Mouse (Mus musculus) embryo, embryonic 11.5 days (tissue): Measurements from ENCODE around the gene Atp6v1e1.
"Not testable (repeated sequence)": the region's sequence is repeated elsewhere in the genome, so short reads cannot be mapped to it uniquely, and the experiment has no call there.

ENCODE experiments used
- DNase-seq: peaks from one replicate; pipeline ENCODE4 v3.0.0-alpha.2; 2012; ENCODE audit warnings: low read depth, low spot score

The Atp6v1e1 gene

GRCm38 (mm10) chr6:120820941-120821340, 1.7 kb downstream of the Atp6v1e1 start:
- no peak for DNase-seq

GRCm38 (mm10) chr6:120820144-120820543, 2.4 kb downstream of the Atp6v1e1 start:
- DNase-seq = no peak

DNA sequence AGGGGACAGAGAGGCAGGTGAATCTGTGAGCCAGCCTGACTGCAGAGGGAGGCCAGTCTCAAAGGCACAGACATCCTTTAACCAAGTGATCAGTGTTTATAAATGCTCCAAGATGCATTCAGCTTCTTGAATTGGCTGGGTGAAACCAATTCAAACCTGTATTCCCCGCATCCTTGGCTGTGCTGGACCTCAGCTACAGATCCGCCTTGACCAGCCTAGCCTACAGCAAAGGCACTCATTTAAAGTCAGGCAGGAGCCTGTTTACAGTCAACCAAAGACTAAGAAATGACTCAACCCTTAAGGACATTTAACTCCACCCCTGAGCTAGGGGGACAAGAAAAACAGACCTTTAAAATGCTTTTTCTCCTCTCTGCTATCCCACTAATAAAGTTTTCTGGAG, 3.3 kb downstream of the Atp6v1e1 start:
- no peak for DNase-seq

- not testable (repeated sequence) for DNase-seq
Observed at GRCm38 (mm10) chr6:120811999-120812398, 10.6 kb downstream of the Atp6v1e1 start.

DNA sequence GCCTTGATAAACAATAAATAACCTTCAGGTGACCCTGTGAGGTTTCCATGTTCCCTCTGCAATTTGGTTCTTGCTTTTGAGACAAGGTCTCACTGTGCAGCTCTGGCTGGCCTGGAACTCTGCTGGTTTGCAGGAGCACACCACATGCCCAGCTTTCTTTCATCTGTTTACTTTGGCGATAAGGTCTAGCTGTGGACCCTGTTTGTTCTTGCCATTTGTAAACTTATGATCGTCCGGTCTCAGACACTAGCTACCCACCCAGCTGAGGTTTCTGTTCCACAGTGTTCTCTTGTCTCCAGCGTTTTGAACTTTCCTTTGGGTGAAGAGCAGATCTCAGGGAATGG, 14.9 kb downstream of the Atp6v1e1 start:
- DNase-seq = no peak

DNA sequence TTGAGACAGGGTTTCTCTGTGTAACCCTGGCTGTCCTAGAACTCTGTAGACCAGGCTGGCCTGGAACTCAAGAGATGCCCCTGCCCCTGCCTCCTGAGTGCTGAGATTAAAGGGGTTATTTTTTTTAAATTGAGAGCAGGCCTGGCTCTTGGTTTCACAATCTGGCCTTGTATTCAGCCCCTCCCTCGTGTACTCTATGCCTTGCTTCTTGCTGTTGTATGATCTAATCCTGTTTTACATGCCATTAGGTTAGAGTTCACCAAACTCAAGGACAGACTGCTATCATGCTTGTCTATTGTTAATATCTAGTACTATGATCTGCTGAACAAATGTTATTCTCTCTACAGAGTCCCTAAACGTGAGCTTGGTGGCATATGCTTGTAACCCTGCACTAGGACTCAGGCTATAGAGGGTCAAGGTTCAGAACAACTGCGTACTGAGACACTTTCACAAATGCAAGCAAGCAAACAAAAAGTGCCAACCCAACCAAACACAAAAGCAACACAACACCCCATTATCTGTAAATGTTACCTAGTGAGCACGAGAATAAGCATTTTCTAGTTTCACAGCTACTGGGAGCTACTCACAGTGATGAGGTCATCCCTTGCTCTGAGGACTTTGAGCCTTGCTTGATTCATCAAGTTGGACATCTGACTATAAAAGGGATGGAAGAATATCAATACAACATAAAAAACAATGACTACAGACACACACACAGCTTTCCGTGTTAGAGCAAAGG, 15.4 kb downstream of the Atp6v1e1 start:
- DNase-seq = no peak

- no peak for DNase-seq
Observed at GRCm38 (mm10) chr6:120799581-120800041, 23.0 kb downstream of the Atp6v1e1 start.

- no peak for DNase-seq
Observed at GRCm38 (mm10) chr6:120798905-120799304, 23.7 kb downstream of the Atp6v1e1 start.

GRCm38 (mm10) chr6:120798019-120798418, 24.6 kb downstream of the Atp6v1e1 start:
- DNase-seq = no peak

GRCm38 (mm10) chr6:120796111-120796510, 26.5 kb downstream of the Atp6v1e1 start:
- no peak for DNase-seq

- no peak for DNase-seq
Observed at GRCm38 (mm10) chr6:120795422-120796086, 27.0 kb downstream of the Atp6v1e1 start.

DNA sequence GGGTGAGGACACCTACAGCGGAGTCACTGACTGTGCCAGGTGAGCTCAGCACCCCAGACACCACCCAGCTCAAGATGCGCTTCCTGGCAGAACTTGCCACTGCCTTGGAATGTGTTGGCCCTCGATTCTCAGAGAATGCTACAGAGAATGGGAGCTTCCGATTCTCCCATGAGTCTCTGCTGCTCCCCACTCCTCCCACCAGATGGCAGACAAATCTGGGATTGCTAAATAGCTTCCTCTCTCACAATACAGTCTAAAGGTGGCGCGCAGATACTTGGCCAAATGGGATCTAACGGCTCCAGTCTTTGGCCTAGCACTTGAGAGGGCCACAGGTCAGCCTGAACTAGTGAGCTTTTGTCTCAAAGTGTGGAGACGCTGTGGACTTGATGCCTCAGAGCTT, 29.6 kb downstream of the Atp6v1e1 start:
- no peak for DNase-seq

DNA sequence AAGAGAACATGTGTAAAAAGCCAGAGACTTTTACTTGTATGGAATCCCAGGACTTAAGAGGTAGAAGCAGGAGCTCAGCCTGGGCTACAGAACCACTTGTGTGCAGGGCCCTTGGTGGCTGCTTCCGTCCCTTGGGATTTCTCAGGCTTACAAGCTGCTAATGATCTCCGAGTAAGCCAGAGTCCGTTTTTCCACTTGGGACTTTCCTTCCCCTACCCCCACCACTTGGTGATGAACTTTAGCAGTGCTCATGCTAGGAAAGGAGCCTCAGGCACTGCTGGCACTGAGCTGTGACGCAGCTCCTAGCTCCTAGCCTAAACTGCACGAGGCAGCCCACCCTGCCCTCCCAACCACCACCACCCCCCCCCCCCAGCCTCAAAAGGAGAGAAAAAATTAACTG, 31.9 kb downstream of the Atp6v1e1 start:
- no peak for DNase-seq

DNA sequence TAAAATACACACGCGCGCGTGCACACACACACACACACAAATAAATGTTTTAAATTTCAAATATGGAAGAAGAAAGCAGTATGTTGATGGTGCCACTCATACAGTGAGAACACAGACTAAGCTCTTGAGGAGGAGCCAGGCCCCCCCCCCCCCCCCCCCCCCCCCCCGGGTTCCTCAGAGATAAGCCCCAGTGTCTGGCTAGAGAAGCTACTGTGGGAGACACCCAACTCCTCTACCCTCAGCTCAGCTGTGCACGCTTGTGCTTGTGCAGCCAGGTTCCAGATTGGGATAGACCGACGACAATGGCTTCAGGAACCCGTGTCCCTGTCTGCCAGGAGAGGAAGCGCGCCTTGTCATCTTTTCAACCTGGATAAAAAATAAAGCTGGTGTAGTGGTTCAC, 32.4 kb downstream of the Atp6v1e1 start:
- no peak for DNase-seq

- no peak for DNase-seq
Observed at GRCm38 (mm10) chr6:120788904-120789303, 33.7 kb downstream of the Atp6v1e1 start.

DNA sequence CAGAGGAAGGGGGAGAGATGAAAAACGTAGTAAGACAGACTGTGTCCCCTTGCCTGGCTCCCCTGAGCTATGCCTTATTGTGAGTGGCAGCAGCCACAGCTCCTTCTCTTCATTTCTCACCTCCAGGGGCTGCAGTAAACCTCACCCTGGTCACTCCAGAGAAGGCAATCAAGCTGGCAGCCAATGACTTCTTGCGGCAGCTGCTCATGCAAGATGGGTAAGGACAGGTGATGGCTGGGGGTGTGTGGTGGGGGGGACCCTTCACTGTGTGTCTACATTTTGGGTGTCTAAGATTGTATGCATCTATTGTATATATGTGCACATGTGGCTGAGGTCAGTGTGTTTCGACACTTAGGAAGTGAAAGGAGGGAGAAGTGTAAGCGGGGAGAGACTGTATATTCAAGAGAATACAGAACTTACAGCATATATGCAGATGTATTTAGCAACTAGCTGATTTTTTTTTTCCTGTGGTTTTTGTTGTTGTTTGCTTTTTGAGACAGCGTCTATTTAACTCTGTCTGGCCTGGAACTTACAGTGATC, 34.5 kb downstream of the Atp6v1e1 start:
- no peak for DNase-seq

DNA sequence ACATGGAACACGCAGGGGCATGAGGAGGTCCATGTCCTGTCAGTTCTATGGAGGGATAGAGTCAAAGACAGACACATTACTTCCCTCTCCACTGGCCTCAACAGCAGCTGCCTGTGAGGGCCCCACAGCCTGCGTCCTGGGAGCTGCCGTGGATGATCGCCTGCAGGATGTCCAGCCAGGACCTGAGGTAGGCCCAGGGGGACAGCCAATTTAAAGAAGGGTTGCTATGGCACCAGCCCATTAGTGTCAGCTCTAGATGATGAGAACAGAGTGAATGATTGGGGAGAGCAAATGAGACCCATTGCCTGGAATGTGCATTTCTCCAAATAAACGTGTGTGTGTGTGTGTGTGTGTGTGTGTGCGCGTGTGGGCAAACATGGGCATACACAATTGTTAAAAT, 38.2 kb downstream of the Atp6v1e1 start:
- no peak for DNase-seq

- no peak for DNase-seq
Observed at GRCm38 (mm10) chr6:120782948-120783347, 39.6 kb downstream of the Atp6v1e1 start.

GRCm38 (mm10) chr6:120778226-120778625, 44.4 kb downstream of the Atp6v1e1 start:
- no peak for DNase-seq

GRCm38 (mm10) chr6:120777533-120777932, 45.1 kb downstream of the Atp6v1e1 start:
- no peak for DNase-seq

DNA sequence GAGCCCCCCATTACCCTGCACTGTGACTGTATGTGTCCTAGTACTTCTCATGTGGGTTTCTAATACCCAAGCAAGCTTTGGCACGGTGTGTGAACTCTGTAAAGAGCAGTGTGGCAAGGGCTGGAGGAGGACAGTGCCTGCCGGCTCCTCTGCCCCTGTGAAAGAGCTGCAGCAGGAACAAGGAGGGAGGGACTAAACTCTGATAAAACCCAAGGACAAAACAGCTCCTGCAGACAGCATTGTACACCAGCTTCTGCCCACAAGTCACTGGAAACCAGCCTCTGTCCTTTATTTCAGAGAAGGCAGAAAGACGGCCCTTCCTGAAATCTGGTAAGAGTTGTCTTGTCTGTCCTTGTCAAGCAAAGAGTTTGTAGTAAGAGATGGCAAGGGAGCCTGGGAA, 46.3 kb downstream of the Atp6v1e1 start:
- DNase-seq = no peak

DNA sequence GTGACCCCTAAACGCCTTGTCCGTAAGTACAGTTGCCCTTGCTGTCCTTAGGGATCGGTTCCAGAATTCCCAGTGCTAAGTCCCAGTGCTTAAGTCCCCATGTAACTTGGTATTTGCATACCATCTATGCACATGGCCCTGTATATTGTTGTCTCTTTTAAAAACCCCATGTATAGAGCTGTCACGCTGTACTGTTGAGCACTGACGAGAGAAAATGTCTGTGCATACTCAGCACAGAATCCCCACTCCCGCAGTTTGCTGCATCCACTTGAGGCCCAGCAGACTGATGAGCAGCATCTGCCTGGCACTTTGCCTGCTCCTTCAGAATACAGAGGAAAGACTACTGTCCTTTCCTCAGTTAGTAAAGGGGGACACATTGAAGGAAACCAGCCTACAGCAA, 48.8 kb downstream of the Atp6v1e1 start:
- no peak for DNase-seq

- DNase-seq = no peak
Observed at GRCm38 (mm10) chr6:120773149-120773628, 49.4 kb downstream of the Atp6v1e1 start, which contains the start of gene Slc25a18. Slc25a18 (plus strand) TSS chr6:120773578.
